Mouse (Mus musculus) bone marrow, adult 2 months (tissue): Measurements from ENCODE around the gene Clec14a. TPM values are rescaled to one million over a fixed set of nuclear protein-coding genes. Genes with fewer than 3 reads are reported as not detected.

Source experiments
- H3K27ac ChIP-seq: fragments of 200-500 bp; 2 replicates; pipeline ENCODE4 v1.5.1; 2012; ENCODE audit warnings: low read depth, mild to moderate bottlenecking, control low read depth, inconsistent platforms, low read length; ENCODE audit not compliant: control insufficient read depth, poor library complexity, insufficient read depth
- H3K4me1 ChIP-seq: fragments of 200-500 bp; 2 replicates; pipeline ENCODE4 v1.6.1; 2011; ENCODE audit warnings: low read length; ENCODE audit not compliant: control insufficient read depth, insufficient read depth
- H3K4me3 ChIP-seq: fragments of 200-500 bp; replicated peaks from 2 replicates; pipeline ENCODE3; 2011; ENCODE audit warnings: mild to moderate bottlenecking, low read depth, low read length, control low read depth; ENCODE audit not compliant: control insufficient read depth
- CTCF ChIP-seq: fragments of 200-500 bp; IDR thresholded peaks from 2 replicates; pipeline ENCODE4 v1.5.1; 2011; ENCODE audit warnings: low read length, control low read depth; ENCODE audit not compliant: control insufficient read depth, insufficient read depth
- POLR2A ChIP-seq: fragments of 200-500 bp; IDR thresholded peaks from 2 replicates; pipeline ENCODE4 v1.6.1; 2011; ENCODE audit warnings: low read depth, mild to moderate bottlenecking, control low read depth, low read length, borderline replicate concordance; ENCODE audit not compliant: control insufficient read depth
- WGBS: fragments of 180-500 bp; shearing (Covaris S2); methylation state at CpG from one replicate; pipeline ENCODE4 v1.1.7; 2018; 5-methylcytosine and 5-hydroxymethylcytosine counted together
- polyA plus RNA-seq: library from polyadenylated mRNA; stranded (reverse); fragments of >200 nt; gene quantifications from 2 replicates; pipeline ENCODE4 v1.2.4, GENCODE M21; 2011; ENCODE audit warnings: low replicate concordance; ENCODE audit not compliant: missing spikeins, insufficient read depth, insufficient read length

The Clec14a gene
- polyA plus RNA-seq, 1 experiment = 1.5 TPM

DNA sequence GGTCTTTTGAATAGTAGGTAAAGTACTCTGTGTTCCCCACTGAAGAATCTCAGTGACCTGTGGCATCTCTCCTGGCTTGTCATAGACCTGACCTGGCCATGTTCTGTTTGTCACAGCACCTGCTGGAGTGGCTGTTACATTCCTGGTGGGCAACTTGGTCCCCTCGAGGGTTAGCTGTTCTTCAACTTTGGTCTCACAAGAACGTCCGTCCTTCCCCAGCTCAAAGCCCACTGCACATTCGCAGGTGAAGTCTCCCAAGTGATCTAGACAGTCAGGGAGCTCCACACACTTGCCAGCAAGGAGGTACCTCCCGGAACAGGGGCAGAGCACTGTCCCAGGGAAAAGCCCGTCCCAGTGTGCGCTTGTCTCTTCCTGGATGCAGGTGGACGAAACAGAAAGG lies 1.3 kb downstream of the Clec14a start:
- peak overlapping the region; percentile 34; the same call in 1 of the 2 replicates for H3K27ac ChIP-seq
- no peak overlapping the region for H3K4me3 ChIP-seq
- TF ChIP-seq CTCF = no peak
- no peak for TF ChIP-seq POLR2A
- H3K4me1 ChIP-seq = no peaks in the 10 kb centered on the region
- WGBS = 17% methylated on average over 8 of the region's 8 CpGs

- no peak overlapping the region for H3K4me3 ChIP-seq
- TF ChIP-seq CTCF (no peak), POLR2A (no peak)
- H3K27ac ChIP-seq = no peak overlapping the region
- WGBS = 78% methylated on average over 1 of the region's 1 CpGs
- H3K4me1 ChIP-seq = no peaks in the 10 kb centered on the region
These were observed 17.2 kb downstream of the Clec14a start for GRCm38 (mm10) chr12:58251901-58252300.

DNA sequence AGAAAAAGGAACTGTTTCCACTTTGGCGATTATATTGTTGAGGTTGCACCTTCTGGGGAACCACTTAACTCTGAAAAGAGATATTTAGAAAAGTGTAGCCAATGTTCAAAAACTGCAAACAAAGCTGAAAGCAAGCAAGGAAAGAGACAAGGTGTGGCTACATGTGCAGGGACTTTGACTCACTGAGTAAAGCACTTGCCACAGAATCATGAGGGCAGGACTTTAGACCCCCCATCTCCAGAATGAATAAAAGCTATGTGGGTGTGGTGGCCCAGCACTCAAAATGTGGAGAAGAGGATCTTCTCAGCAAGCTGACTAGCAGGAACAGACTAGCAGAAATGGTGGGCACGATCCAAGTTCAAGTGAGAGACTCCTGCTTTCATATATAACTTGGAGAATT lies 36.6 kb downstream of the Clec14a start:
- 55% methylated on average over 2 of the region's 2 CpGs for WGBS
- TF ChIP-seq CTCF (no peak), POLR2A (no peak)
- no peaks in the 10 kb centered on the region for H3K4me1 ChIP-seq

DNA sequence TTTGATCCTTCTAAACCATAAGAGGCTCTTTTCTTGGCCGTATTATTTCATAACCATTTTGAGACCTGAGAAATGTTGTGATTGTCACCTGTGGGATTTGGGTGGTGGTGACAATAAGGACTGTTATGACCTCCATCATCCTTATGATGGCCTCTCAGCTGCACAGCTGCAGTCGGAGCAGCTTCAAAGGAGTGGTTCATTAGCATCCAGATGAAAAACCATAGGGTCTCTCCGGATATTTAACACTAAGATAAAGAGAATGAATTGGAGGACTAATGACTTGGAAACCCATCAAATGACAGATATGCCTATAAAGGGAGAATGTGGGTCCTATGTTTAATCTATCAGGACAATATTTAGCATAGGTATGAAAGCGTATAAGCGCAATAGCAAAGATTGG lies 43.4 kb downstream of the Clec14a start:
- no peaks in the 10 kb centered on the region for H3K4me1 ChIP-seq
- no peak overlapping the region for H3K27ac ChIP-seq
- 84% methylated on average over 5 of the region's 5 CpGs for WGBS
- no peak overlapping the region for H3K4me3 ChIP-seq
- TF ChIP-seq POLR2A (no peak), CTCF (no peak)

More for the DNA sequence above, 36.6 kb downstream of the Clec14a start:
- Histone ChIP-seq H3K27ac (no peak overlapping the region), H3K4me3 (no peak overlapping the region)

- 70% methylated on average over 3 of the region's 3 CpGs for WGBS
- TF ChIP-seq POLR2A (no peak), CTCF (no peak)
- H3K4me3 ChIP-seq = no peak overlapping the region
- H3K27ac ChIP-seq = no peak overlapping the region
- no peaks in the 10 kb centered on the region for H3K4me1 ChIP-seq
These were observed 50.0 kb downstream of the Clec14a start for GRCm38 (mm10) chr12:58219078-58219477.

GRCm38 (mm10) chr12:58216218-58216617 lies 52.9 kb downstream of the Clec14a start:
- no peaks in the 10 kb centered on the region for H3K4me1 ChIP-seq
- H3K27ac ChIP-seq = no peak overlapping the region
- no peak for TF ChIP-seq POLR2A
- no peak overlapping the region for H3K4me3 ChIP-seq
- WGBS = 33% methylated on average over 2 of the region's 2 CpGs

Other genes with a start within 250 kb of the Clec14a start
- not detected in 2 replicates for gene Sstr1, start 57.5 kb downstream of the Clec14a start, polyA plus RNA-seq